Mouse (Mus musculus): ENCODE data around the gene Lrrc8b. TPM values are rescaled to one million over a fixed set of nuclear protein-coding genes. Genes with fewer than 3 reads are reported as not detected.

Gene Lrrc8b
- polyA plus RNA-seq, 1 experiment from 2014 or later, result 13.4 TPM

DNA sequence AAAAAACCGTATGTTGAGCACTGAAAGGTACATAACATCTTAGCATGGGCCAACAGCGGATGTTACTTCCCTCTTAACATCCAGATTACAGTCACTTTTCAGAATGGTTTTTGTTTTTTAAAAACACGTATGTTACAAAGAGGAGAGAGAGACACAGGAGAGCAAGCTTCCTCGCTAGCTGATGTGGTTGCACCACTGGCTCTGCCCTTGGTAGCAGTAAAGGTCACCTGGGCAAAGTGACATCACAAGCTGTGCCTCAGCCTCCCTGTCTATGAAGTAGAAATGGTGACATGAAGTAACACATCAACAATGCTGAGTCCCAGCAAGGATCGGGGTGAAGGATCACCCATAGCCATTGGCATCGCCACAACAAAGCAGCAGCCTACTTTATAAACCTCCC is 93.2 kb downstream of the Lrrc8b start:
- no peaks in the 10 kb centered on the region for H3K36me3 ChIP-seq

GRCm38 (mm10) chr5:105512297-105512696 is 96.7 kb downstream of the Lrrc8b start:
- ATAC-seq (ENCODE audit: low FRiP score), result no peak
- H3K9ac ChIP-seq, result no peak overlapping the region
- no peaks in the 10 kb centered on the region for H3K36me3 ChIP-seq
- no peaks in the 10 kb centered on the region for H3K9me3 ChIP-seq
- H3K27ac ChIP-seq, result no peak overlapping the region
- H3K4me1 ChIP-seq (replicated peaks), result no peaks in the 10 kb centered on the region
- no peak overlapping the region for H3K4me3 ChIP-seq
- H3K4me2 ChIP-seq, result no peak overlapping the region
- H3K27me3 ChIP-seq, result no peaks in the 10 kb centered on the region
- 84% methylated on average over 4 of the region's 4 CpGs for WGBS

More for the DNA sequence above, 93.2 kb downstream of the Lrrc8b start:
- ATAC-seq (ENCODE audit: low FRiP score), result no peak
- Histone ChIP-seq H3K27ac (no peak overlapping the region), H3K27me3 (no peaks in the 10 kb centered on the region), H3K9me3 (no peaks in the 10 kb centered on the region), H3K9ac (no peak overlapping the region), H3K4me1 (replicated peaks) (no peaks in the 10 kb centered on the region), H3K4me3 (no peak overlapping the region), H3K4me2 (no peak overlapping the region)
- WGBS, result 92% methylated on average over 6 of the region's 6 CpGs

- ATAC-seq (ENCODE audit: low FRiP score), result no peak
- H3K27me3 ChIP-seq, result no peaks in the 10 kb centered on the region
- H3K27ac ChIP-seq, result no peak overlapping the region
- H3K4me1 ChIP-seq (replicated peaks), result peaks cover 18% of the 10 kb centered on the region
- no peak overlapping the region for H3K4me2 ChIP-seq
- no peaks in the 10 kb centered on the region for H3K9me3 ChIP-seq
- no peaks in the 10 kb centered on the region for H3K36me3 ChIP-seq
- no peak overlapping the region for H3K9ac ChIP-seq
- H3K4me3 ChIP-seq, result no peak overlapping the region
- WGBS, result 79% methylated on average over 6 of the region's 6 CpGs
Measured at GRCm38 (mm10) chr5:105515532-105515931, 100.0 kb downstream of the Lrrc8b start.

DNA sequence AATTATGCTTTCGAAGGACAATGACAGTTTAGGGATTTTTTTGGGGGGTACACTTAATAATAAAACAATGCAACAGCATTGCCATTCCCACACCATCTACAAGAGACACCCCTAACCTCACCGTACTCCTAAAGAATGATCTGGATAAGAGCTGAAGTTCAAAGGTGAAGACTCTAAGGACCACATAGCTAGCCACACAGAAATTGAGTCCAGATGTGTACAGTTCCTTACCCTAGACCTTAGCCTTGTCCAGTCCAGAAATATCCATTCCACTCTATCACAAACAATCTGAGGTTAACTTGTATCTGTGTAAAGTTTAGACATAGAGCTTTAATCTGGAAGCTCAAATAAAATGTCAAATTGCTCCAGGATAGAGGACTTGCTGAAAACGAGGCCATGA is 100.7 kb downstream of the Lrrc8b start:
- Histone ChIP-seq H3K4me3 (no peak overlapping the region), H3K27ac (no peak overlapping the region), H3K4me1 (replicated peaks) (peaks cover 23% of the 10 kb centered on the region), H3K4me2 (no peak overlapping the region), H3K36me3 (no peaks in the 10 kb centered on the region), H3K9ac (no peak overlapping the region), H3K9me3 (no peaks in the 10 kb centered on the region), H3K27me3 (no peaks in the 10 kb centered on the region)
- ATAC-seq (ENCODE audit: low FRiP score), result no peak
- 68% methylated on average over 3 of the region's 3 CpGs for WGBS

DNA sequence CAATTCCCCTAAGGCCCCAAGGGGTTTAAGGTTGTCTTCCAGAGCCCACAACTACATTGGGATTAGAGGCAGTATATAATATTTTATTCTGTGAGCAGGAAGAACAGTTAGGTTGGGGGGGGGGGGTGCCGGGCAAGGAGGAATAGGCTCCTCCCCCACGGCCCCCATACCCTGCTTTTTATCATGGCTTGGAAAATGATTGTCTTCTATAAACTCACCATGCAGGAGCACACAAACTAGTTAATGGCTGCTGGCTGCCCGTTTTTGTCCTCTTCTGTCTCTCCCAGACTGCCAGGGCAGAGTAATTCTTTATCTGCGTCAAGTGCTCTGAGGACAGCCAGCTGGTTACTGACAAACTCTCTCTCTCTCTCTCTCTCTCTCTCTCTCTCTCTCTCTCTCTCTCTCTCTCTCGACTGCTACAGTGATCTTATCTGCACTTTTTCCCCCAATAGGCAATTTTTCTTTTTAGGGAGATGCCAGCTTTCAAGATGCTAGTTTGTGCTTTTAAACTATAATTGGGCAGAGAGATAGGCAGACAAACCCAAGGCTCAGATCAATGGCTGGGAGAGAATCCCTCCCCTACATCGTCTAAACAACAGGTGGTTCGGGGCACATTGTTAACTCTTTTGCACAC is 102.5 kb downstream of the Lrrc8b start:
- Histone ChIP-seq H3K4me1 (replicated peaks) (peaks cover 24% of the 10 kb centered on the region), H3K27me3 (no peaks in the 10 kb centered on the region), H3K36me3 (no peaks in the 10 kb centered on the region), H3K4me3 (peak overlapping the region; percentile 75), H3K4me2 (peak overlapping the region; percentile 93), H3K9ac (peak overlapping the region; percentile 87; the same call in 1 of the 2 replicates), H3K27ac (no peak overlapping the region; the same call in 1 of the 2 replicates), H3K9me3 (no peaks in the 10 kb centered on the region)
- WGBS, result 13% methylated on average over 7 of the region's 7 CpGs
- ATAC-seq (ENCODE audit: low FRiP score), result no peak

DNA sequence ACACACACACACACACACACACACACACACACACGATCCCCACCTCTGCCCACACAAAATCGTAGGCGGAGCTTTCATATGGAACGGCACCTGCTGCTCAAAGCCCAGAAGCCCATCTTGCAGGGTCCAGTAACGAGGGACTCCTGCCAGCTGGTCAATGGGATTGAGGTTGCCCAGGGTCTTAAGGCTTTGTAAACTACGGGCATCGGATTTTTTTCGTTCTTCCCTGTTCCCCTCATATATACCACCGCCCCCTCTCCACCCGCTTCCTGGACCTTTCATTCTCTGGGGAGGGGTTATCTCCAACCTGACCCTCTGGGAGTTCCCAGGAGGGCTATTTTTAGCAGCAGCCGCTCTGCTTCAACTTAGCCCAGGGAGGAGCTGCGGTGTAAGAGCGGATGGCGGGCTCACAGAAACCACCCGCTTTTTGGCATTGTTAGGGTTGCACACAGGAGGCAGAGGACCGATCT is 103.1 kb downstream of the Lrrc8b start:
- peak overlapping the region; percentile 93 for H3K4me2 ChIP-seq
- no peaks in the 10 kb centered on the region for H3K27me3 ChIP-seq
- peak overlapping the region; percentile 75 for H3K4me3 ChIP-seq
- WGBS, result under 1% methylated on average over 16 of the region's 16 CpGs
- H3K27ac ChIP-seq, result peak overlapping the region; percentile 89
- peak overlapping the region; percentile 87 for H3K9ac ChIP-seq
- no peaks in the 10 kb centered on the region for H3K9me3 ChIP-seq
- peaks cover 29% of the 10 kb centered on the region for H3K4me1 ChIP-seq (replicated peaks)
- no peaks in the 10 kb centered on the region for H3K36me3 ChIP-seq
- no peak; the same call in 1 of the 2 replicates for ATAC-seq (ENCODE audit: low FRiP score)

DNA sequence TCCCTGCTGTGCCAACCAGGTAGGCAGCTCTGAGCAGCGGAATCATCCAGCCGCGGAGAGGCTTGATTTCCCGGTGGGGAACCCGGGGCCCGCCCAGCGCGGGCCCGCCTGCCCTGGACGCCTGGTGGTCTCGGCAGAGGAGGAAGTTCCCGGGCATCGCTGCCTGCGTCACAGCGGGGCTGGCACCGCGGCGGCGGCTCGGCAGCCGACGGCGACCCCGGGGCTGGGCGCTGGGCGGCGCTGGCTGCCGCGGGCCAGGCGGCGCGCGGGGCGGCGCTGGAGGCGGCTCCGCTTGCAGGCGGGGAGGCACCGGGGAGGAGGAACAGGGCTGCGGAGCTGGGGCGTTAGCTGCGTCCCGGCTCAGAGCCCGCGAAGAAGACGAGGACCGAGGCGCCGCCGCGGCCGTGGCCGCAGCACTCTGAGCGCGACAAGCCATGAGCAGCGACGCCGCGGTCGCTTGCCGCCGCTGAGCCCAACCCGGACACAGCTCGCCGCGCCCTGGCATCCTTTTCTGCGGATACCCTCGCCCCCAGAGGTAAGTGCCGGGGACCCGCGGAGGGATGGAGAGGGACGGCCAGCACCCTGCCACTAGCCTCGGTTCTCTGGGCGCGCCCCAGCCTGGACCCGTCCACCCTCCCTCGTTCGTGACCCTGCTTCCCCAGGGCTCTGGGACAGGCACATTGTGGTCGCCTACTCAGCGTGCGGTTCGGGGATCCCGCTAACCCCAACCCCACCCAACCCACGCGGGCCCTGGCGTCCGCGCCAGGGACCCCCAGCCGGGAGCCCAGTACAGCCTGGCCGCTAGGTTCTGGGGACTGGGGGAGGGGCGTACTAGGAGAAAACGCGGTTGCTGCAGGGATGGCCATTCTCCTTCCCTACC is 103.8 kb downstream of the Lrrc8b start, which contains the start of gene Lrrc8c:
Gene Lrrc8c (plus strand): TSS at position 293 of the 880 bp plus-strand sequence.
- Histone ChIP-seq H3K27ac (peak within 1 kb of the TSS; percentile 89), H3K27me3 (no peaks in the 10 kb centered on the region), H3K9ac (peak within 1 kb of the TSS; percentile 87), H3K4me3 (peak within 1 kb of the TSS; percentile 75), H3K4me1 (replicated peaks) (peaks cover 29% of the 10 kb centered on the region), H3K36me3 (no peaks in the 10 kb centered on the region), H3K4me2 (peak within 1 kb of the TSS; percentile 93), H3K9me3 (no peaks in the 10 kb centered on the region)
- WGBS, result under 1% methylated on average over 85 of the region's 93 CpGs
- ATAC-seq (ENCODE audit: low FRiP score), result peak; percentile 93

- peak; percentile 25; the same call in 1 of the 2 replicates for ATAC-seq (ENCODE audit: low FRiP score)
- peak overlapping the region; percentile 89 for H3K27ac ChIP-seq
Measured at GRCm38 (mm10) chr5:105519976-105520300, 104.4 kb downstream of the Lrrc8b start.

DNA sequence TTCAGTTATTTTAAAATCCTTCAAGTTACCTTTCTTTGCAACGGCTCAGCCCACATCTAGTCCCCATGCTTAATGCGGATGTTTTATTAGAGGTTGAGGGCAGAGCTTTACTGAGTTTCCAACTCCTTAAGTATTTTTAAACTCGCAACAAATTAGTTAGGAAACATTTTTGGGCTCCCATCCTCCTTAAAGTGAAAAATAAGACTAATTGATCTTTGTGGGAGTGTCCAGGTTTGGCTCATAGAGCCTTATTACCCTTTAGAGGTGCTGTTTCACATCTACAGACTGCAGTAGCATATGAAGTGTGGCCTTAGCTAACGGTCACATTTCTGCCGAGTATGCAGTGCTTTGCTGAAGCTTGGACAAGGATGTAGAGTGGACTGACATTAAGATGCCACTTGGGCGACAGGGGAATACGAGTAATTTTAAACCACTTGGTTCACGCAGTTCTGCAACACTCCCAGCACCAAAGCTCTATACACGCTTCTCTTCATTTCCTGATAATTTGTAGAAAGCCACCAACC is 104.9 kb downstream of the Lrrc8b start:
- H3K4me3 ChIP-seq, result peak overlapping the region; percentile 75
- 58% methylated on average over 9 of the region's 9 CpGs for WGBS
- H3K9me3 ChIP-seq, result no peaks in the 10 kb centered on the region
- H3K27ac ChIP-seq, result no peak overlapping the region
- H3K27me3 ChIP-seq, result no peaks in the 10 kb centered on the region
- peaks cover 8% of the 10 kb centered on the region; the same call in 1 of the 2 replicates for H3K36me3 ChIP-seq
- peak overlapping the region; percentile 93 for H3K4me2 ChIP-seq
- peaks cover 29% of the 10 kb centered on the region for H3K4me1 ChIP-seq (replicated peaks)
- H3K9ac ChIP-seq, result peak overlapping the region; percentile 87
- no peak for ATAC-seq (ENCODE audit: low FRiP score)

More at GRCm38 (mm10) chr5:105519976-105520300, 104.4 kb downstream of the Lrrc8b start:
- Histone ChIP-seq H3K9me3 (no peaks in the 10 kb centered on the region), H3K27me3 (no peaks in the 10 kb centered on the region), H3K4me3 (peak overlapping the region; percentile 75), H3K4me1 (replicated peaks) (peaks cover 29% of the 10 kb centered on the region), H3K36me3 (peaks cover 6% of the 10 kb centered on the region; the same call in 1 of the 2 replicates), H3K4me2 (peak overlapping the region; percentile 93), H3K9ac (peak overlapping the region; percentile 87)
- WGBS, result 5% methylated on average over 5 of the region's 5 CpGs

GRCm38 (mm10) chr5:105523452-105523851 is 107.9 kb downstream of the Lrrc8b start:
- Histone ChIP-seq H3K27me3 (no peaks in the 10 kb centered on the region), H3K9me3 (no peaks in the 10 kb centered on the region), H3K36me3 (peaks cover 16% of the 10 kb centered on the region), H3K9ac (no peak overlapping the region), H3K27ac (no peak overlapping the region), H3K4me1 (replicated peaks) (peaks cover 21% of the 10 kb centered on the region), H3K4me3 (no peak overlapping the region), H3K4me2 (no peak overlapping the region)
- WGBS, result 86% methylated on average over 3 of the region's 3 CpGs
- no peak for ATAC-seq (ENCODE audit: low FRiP score)

DNA sequence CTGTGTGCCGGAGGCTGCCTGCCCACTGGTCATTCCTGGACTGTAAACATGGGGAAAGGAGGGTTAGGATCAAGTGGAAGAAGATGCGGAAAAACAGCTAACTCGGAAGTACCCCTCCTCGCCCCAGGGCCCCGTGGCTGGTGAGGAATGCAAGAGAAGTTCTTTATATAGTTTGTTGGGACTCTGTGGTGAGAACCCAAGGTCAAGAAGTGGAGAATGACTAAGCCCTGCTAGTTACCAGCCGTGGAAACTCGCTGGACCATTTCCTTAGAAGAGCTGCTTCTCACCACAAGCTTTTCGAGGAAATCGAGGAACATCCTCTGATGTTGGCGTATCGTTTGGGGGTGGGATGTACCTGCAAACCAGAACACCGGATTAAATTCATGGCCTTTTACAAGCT is 109.4 kb downstream of the Lrrc8b start:
- ATAC-seq (ENCODE audit: low FRiP score), result no peak
- no peaks in the 10 kb centered on the region for H3K9me3 ChIP-seq
- peaks cover 16% of the 10 kb centered on the region for H3K36me3 ChIP-seq
- no peak overlapping the region for H3K27ac ChIP-seq
- no peaks in the 10 kb centered on the region for H3K27me3 ChIP-seq
- no peak overlapping the region for H3K4me3 ChIP-seq
- 97% methylated on average over 12 of the region's 12 CpGs for WGBS
- H3K9ac ChIP-seq, result no peak overlapping the region
- H3K4me1 ChIP-seq (replicated peaks), result peaks cover 19% of the 10 kb centered on the region
- no peak overlapping the region for H3K4me2 ChIP-seq

DNA sequence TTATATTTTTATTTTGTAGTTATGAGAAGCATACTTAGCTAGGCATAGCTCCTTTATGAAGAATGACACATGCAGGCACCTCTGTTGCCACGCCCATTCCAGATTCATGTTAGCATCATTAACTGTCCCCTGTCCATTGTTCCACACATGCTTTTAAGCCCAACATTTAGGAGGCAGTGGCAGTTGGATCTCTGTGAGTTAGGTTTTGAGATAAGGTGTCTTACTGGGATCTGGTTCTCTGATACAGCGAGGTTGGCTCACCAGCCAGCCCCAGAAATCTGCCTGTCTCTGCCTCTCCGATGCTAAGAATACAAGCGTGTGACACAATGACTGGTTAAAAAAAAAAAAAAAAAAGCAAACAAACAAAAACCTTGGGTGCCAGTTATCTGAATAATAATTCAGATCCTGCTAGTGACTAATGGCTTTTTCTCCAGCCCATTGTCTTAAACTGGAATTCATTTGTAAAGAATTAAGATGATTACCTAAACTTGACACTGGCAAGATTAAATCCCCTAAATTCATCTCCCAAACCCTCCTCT is 110.6 kb downstream of the Lrrc8b start:
- H3K36me3 ChIP-seq, result peaks cover 16% of the 10 kb centered on the region
- WGBS, result 90% methylated on average over 4 of the region's 4 CpGs
- no peak overlapping the region for H3K4me2 ChIP-seq
- no peak overlapping the region for H3K27ac ChIP-seq
- no peak overlapping the region for H3K9ac ChIP-seq
- no peaks in the 10 kb centered on the region for H3K27me3 ChIP-seq
- H3K9me3 ChIP-seq, result no peaks in the 10 kb centered on the region
- no peak for ATAC-seq (ENCODE audit: low FRiP score)
- H3K4me3 ChIP-seq, result no peak overlapping the region
- H3K4me1 ChIP-seq (replicated peaks), result peaks cover 9% of the 10 kb centered on the region
